Mouse (Mus musculus) small intestine, adult 2 months (tissue): ENCODE measurements around the gene Pidd1.

Source experiments
- CTCF ChIP-seq: fragments of 200-500 bp; IDR thresholded peaks from 2 replicates; pipeline ENCODE4 v1.5.1; 2012; ENCODE audit warnings: low read depth, mild to moderate bottlenecking, control low read depth, inconsistent platforms, low read length, moderate library complexity, mixed read lengths; ENCODE audit not compliant: insufficient replicate concordance, insufficient read length; ENCODE audit errors: extremely low read depth
- POLR2A ChIP-seq: fragments of 200-500 bp; IDR thresholded peaks from 2 replicates; pipeline ENCODE4 v1.6.1; 2012; ENCODE audit warnings: low read depth, mild to moderate bottlenecking, control low read depth, inconsistent platforms, low read length, moderate library complexity

- peak; percentile 76 for TF ChIP-seq CTCF
- TF ChIP-seq POLR2A: peak; percentile 44
Measured at GRCm38 (mm10) chr7:141437178-141438120, 6.4 kb downstream of the Pidd1 start, which contains the start of gene Slc25a22.
